Mouse (Mus musculus) forebrain, embryonic 11.5 days (tissue): ENCODE measurements around the gene Hnrnpl. TPM values are rescaled to one million over a fixed set of nuclear protein-coding genes. Genes with fewer than 3 reads are reported as not detected.
A peak's percentile ranks its signal among the peaks of the same experiment; 100 is the strongest.

Experiments used
- ATAC-seq: fragments of 200-750 bp; cut with Nextera tagmentation; replicated peaks from 2 replicates; pipeline ENCODE4 v1.8.0; 2017; ENCODE audit warnings: moderate TSS enrichment; ENCODE audit not compliant: low FRiP score
- DNase-seq: peaks from one replicate; pipeline ENCODE4 v3.0.0-alpha.2; 2017; ENCODE audit warnings: low spot score
- H3K27ac ChIP-seq: fragments of 300-500 bp; sonication (generic); 2 replicates; pipeline ENCODE4 v1.5.1; 2014; ENCODE audit warnings: low read depth, low read length
- H3K27me3 ChIP-seq: fragments of 300-500 bp; sonication (generic); 2 replicates; pipeline ENCODE4 v1.6.1; 2014; ENCODE audit warnings: mild to moderate bottlenecking, low read length, mixed read lengths; ENCODE audit not compliant: control insufficient read depth, insufficient read depth
- H3K36me3 ChIP-seq: fragments of 300-500 bp; sonication (generic); 2 replicates; pipeline ENCODE4 v1.6.1; 2014; ENCODE audit warnings: mild to moderate bottlenecking, low read length, moderate library complexity, mixed read lengths; ENCODE audit not compliant: control insufficient read depth, insufficient read depth
- H3K4me1 ChIP-seq: fragments of 300-500 bp; sonication (generic); replicated peaks from 2 replicates; pipeline ENCODE4 v1.6.1; 2014; ENCODE audit warnings: low read length, mixed read lengths; ENCODE audit not compliant: control insufficient read depth, insufficient read depth
- H3K4me2 ChIP-seq: fragments of 300-500 bp; sonication (generic); 2 replicates; pipeline ENCODE4 v1.6.1; 2014; ENCODE audit warnings: low read depth, mild to moderate bottlenecking, low read length, moderate library complexity, mixed read lengths; ENCODE audit not compliant: severe bottlenecking
- H3K4me3 ChIP-seq: fragments of 300-500 bp; sonication (generic); 2 replicates; pipeline ENCODE4 v1.5.1; 2014; ENCODE audit warnings: low read depth, low read length
- H3K9ac ChIP-seq: fragments of 300-500 bp; sonication (generic); 2 replicates; pipeline ENCODE4 v1.6.1; 2014; ENCODE audit warnings: low read length
- H3K9me3 ChIP-seq: fragments of 300-500 bp; sonication (generic); 2 replicates; pipeline ENCODE4 v1.6.1; 2016; ENCODE audit warnings: low read length, mixed read lengths; ENCODE audit not compliant: control insufficient read depth
- WGBS: fragments of 180-500 bp; shearing (Covaris S2); extraction: QIAGEN DNeasy Blood & Tissue Kit; methylation state at CpG from one replicate; pipeline ENCODE4 v1.1.7; 2014; 5-methylcytosine and 5-hydroxymethylcytosine counted together
- polyA plus RNA-seq: library from polyadenylated mRNA; unstranded; fragments of >200 nt; fragmentation: Nextera tagmentation; extraction: Ambion mirVana; gene quantifications from 2 replicates; pipeline ENCODE4 v1.2.1, GENCODE M21; 2014

Gene Hnrnpl
- polyA plus RNA-seq, 1 experiment from 2014 or later = 382 TPM

DNA sequence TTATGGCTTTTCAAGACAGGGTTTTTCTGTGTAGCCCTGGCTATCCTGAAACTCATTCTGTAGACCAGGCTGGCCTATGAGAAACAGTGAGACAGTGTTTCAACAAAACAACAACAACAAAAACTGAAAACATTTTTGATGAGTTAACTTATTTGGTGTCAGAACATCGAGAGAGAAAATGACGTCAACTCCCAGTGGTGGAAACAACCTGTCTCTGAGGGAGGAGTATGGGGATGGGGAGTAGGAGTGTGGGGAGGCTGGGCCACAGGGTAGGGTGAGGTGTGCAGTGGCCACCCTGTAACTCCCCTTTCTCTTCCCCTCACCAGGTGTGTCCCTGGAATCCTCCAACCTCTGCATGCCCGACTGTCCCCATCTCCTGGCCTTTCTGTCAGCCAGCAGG lies 13.8 kb upstream of the Hnrnpl start:
- WGBS = 82% methylated on average over 3 of the region's 3 CpGs
- Histone ChIP-seq H3K4me3 (no peak overlapping the region), H3K9ac (no peak overlapping the region)

GRCm38 (mm10) chr7:28795832-28796231 lies 12.5 kb upstream of the Hnrnpl start:
- no peak for DNase-seq
- no peak for ATAC-seq
- H3K4me1 ChIP-seq = no peaks in the 10 kb centered on the region
- no peak overlapping the region for H3K27ac ChIP-seq
- H3K4me3 ChIP-seq = no peak overlapping the region
- H3K36me3 ChIP-seq = no peaks in the 10 kb centered on the region
- H3K4me2 ChIP-seq = no peak overlapping the region
- H3K9ac ChIP-seq = no peak overlapping the region
- WGBS = 77% methylated on average over 15 of the region's 15 CpGs
- no peaks in the 10 kb centered on the region for H3K9me3 ChIP-seq
- no peaks in the 10 kb centered on the region for H3K27me3 ChIP-seq

More for the DNA sequence above, 13.8 kb upstream of the Hnrnpl start:
- Histone ChIP-seq H3K4me2 (no peak overlapping the region), H3K27ac (no peak overlapping the region), H3K9me3 (no peaks in the 10 kb centered on the region), H3K36me3 (no peaks in the 10 kb centered on the region), H3K27me3 (no peaks in the 10 kb centered on the region), H3K4me1 (no peaks in the 10 kb centered on the region)
- DNase-seq = no peak
- ATAC-seq = no peak

- H3K4me1 ChIP-seq = no peaks in the 10 kb centered on the region
- DNase-seq (peak; percentile 87), ATAC-seq (peak; percentile 67)
- H3K9me3 ChIP-seq = no peaks in the 10 kb centered on the region
- no peaks in the 10 kb centered on the region for H3K27me3 ChIP-seq
- H3K27ac ChIP-seq = no peak overlapping the region
- H3K9ac ChIP-seq = peak overlapping the region; percentile 44
- peak overlapping the region; percentile 4; the same call in 1 of the 2 replicates for H3K4me3 ChIP-seq
- 16% methylated on average over 32 of the region's 32 CpGs for WGBS
- no peaks in the 10 kb centered on the region for H3K36me3 ChIP-seq
- peak overlapping the region; percentile 40 for H3K4me2 ChIP-seq
These were observed 11.8 kb upstream of the Hnrnpl start for GRCm38 (mm10) chr7:28796562-28796975.

DNA sequence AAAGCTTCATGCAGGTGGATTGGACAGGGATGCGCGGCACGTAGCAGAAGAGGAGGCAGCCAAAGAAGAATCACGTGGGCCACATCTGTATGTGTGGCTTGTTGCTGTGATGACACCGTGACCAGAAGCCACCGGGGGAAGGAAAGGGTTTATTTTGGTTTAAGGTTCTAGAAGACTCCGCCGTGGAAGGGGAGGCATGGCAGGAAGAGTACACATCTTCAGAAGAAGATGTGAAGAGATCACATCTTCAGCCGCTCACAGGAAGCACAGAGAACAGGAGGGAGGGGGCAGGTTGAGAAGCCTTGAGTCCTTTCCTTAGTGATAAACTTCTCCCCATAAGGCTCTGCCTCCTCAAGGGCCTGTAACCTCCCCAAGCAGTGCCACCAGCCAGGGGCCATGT lies 8.3 kb upstream of the Hnrnpl start:
- DNase-seq (no peak), ATAC-seq (no peak)
- H3K9me3 ChIP-seq = no peaks in the 10 kb centered on the region
- H3K4me2 ChIP-seq = no peak overlapping the region
- no peaks in the 10 kb centered on the region for H3K27me3 ChIP-seq
- no peaks in the 10 kb centered on the region for H3K36me3 ChIP-seq
- H3K27ac ChIP-seq = no peak overlapping the region
- no peak overlapping the region for H3K9ac ChIP-seq
- 97% methylated on average over 9 of the region's 9 CpGs for WGBS
- H3K4me1 ChIP-seq = peaks cover 10% of the 10 kb centered on the region; the same call in 1 of the 2 replicates
- H3K4me3 ChIP-seq = no peak overlapping the region

DNA sequence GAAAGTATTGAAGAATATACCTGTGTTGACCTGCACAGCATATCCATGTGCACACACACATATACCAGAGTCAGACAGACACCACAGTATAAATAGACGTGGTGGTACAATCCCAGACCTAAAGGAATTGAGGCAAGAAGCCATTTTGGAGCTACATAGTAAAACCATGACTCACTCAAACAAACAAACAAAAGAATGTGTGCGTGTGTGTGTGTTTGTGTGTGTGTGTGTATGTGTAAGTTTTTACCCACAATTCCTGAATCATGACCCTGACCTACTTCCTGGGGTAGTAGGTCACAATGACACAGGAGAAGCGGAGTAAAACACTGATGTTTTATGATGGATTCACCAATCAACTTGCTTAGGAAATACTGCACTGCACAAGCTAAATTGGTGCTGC lies 6.9 kb upstream of the Hnrnpl start:
- Histone ChIP-seq H3K27ac (no peak overlapping the region), H3K4me2 (no peak overlapping the region), H3K4me1 (peaks cover 10% of the 10 kb centered on the region; the same call in 1 of the 2 replicates), H3K9me3 (no peaks in the 10 kb centered on the region), H3K27me3 (no peaks in the 10 kb centered on the region), H3K36me3 (no peaks in the 10 kb centered on the region), H3K9ac (no peak overlapping the region), H3K4me3 (no peak overlapping the region)
- 83% methylated on average over 3 of the region's 3 CpGs for WGBS
- ATAC-seq (no peak), DNase-seq (no peak)

DNA sequence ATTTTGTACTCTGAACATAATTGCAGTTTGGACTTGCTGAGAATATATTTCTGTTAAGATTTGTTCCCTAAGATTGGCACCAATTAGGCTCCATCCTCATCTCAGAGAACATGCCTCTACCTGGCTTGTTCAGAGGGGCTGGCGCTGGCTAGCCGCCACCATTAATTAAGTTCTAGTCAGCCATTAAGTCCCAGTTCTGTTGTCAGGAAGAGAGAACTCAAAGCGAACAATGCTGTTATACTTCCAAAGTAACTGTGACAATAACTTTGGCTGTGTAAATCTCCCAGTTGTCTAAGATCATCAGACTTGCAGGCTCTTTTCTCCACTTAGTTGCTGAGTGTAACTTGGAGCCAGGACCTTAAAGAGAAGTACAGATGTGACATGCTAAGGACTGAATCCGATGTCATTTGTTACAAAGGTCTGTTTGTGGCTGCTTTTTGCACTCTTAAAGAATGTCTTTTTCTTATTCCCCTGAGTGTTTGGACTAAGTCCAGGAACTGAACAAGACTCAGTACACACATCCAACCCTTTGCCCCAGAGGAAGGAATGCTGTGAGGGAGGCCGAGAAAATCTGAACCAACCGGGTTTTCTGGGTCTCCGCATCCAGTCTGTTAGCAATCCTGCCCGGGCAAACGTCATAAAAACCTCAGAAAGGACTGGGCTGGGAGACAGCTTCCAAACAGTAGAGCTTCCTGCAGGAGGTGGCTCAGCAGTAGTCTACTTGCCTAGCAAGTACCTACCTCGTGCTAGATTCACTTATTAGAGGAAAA lies 6.3 kb upstream of the Hnrnpl start:
- Histone ChIP-seq H3K9ac (no peak overlapping the region), H3K27ac (peak overlapping the region; percentile 62; the same call in 1 of the 2 replicates), H3K36me3 (no peaks in the 10 kb centered on the region), H3K9me3 (no peaks in the 10 kb centered on the region), H3K4me3 (no peak overlapping the region), H3K4me2 (no peak overlapping the region), H3K4me1 (peaks cover 10% of the 10 kb centered on the region; the same call in 1 of the 2 replicates), H3K27me3 (no peaks in the 10 kb centered on the region)
- DNase-seq (no peak), ATAC-seq (no peak)
- WGBS = 31% methylated on average over 10 of the region's 10 CpGs

DNA sequence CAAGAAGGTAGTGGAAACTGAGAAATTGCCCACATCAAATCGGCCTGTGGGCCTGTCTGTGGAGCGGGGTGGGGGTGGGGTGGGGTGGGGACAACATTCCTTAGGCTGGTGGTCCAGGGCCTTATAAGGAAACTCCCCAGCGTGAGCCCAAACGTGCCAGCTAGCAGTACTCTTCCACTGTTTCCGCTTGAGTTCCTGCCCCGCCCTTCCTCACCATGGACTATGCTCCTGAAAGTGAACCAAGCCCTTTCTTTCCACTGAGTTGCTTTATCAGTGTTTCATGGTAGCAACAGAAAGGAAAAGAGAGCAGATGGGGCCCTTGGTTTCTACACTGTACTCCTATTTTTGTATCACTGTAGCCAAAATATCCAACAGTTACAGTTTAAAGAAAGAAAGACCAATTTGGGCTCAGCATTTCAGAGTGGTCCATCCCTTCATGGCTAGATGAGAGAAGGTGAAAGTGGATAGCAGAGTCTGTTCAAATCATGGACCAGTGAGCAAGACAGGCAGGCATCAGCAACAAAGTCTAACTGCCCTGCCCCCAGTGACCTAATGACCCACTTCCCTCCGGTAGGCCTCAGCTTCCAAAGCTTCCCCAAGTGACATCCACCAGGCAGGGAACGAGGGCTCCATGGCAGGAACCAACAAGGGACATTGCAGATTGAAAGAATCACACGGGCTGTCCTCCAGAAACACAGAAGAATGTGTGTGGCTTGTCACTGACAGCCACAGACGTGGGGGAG lies 5.3 kb upstream of the Hnrnpl start:
- H3K36me3 ChIP-seq = no peaks in the 10 kb centered on the region
- H3K9me3 ChIP-seq = no peaks in the 10 kb centered on the region
- peak overlapping the region; percentile 62 for H3K27ac ChIP-seq
- H3K4me3 ChIP-seq = no peak overlapping the region
- WGBS = 12% methylated on average over 10 of the region's 10 CpGs
- peaks cover 14% of the 10 kb centered on the region; the same call in 1 of the 2 replicates for H3K4me1 ChIP-seq
- H3K9ac ChIP-seq = no peak overlapping the region
- DNase-seq (peak; percentile 70), ATAC-seq (peak; percentile 42; the same call in 1 of the 2 replicates)
- H3K4me2 ChIP-seq = 0 out of 2 replicates have a peak overlapping the region, but pooled peaks have one; percentile 5
- H3K27me3 ChIP-seq = no peaks in the 10 kb centered on the region

GRCm38 (mm10) chr7:28803756-28804155 lies 4.6 kb upstream of the Hnrnpl start:
- Histone ChIP-seq H3K9ac (no peak overlapping the region), H3K4me2 (no peak overlapping the region), H3K27ac (no peak overlapping the region; the same call in 1 of the 2 replicates), H3K36me3 (no peaks in the 10 kb centered on the region), H3K4me3 (no peak overlapping the region), H3K27me3 (no peaks in the 10 kb centered on the region), H3K9me3 (no peaks in the 10 kb centered on the region), H3K4me1 (peaks cover 17% of the 10 kb centered on the region; the same call in 1 of the 2 replicates)
- WGBS = 78% methylated on average over 4 of the region's 4 CpGs
- ATAC-seq = no peak
- no peak for DNase-seq
